Mouse (Mus musculus): ENCODE measurements around the gene Ranbp6. TPM values are rescaled to one million over a fixed set of nuclear protein-coding genes. Genes with fewer than 3 reads are reported as not detected.

Ranbp6 gene
- 1.2 and 4.4 TPM in 2 replicates for polyA plus RNA-seq (2012; rRNA removed; ENCODE audit: low replicate concordance)

DNA sequence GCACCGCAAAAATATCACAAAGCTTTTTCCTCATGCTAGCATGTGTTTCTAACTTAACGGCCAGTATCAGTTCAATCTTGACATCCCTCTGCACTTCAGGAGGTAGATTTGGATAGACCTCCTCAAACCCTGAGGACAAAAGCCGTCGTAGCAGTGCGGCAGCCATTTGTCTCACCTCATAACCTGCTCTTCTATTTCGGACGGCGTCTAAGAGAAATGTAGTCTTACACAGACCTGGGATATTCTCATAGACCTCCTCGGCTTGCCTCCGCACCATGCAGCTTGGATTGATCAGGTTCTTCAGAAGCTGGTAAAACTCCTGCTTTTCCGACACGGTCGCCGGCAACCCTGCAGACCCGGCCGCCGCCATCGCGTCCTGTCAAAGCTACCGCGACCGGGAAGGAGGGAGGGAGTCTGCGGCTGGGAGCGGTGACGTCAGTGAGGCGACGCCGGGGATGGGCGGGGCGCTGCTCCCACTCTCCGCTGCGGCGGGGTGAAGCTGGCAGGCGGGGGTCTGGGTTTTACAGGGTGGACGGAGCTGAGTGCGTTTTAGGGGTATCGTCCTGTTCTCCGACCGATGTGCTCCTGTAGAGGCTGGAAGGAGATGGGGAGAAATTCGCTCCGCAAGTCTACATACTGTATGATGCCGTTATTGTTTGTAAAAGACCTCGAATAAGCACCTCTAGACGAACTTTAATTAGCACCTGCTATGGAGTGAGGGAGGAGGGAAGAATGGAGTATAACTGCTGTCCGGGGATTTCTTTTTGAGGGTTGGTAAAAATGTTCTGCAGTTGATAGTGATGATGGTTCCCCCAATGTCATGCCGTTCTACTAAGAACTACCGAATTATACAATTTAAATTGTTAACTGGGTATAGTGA, at the start of gene Ranbp6:
Gene Ranbp6, minus strand, starts transcription at position 394 of the 880 bp plus-strand sequence.

GRCm38 (mm10) chr19:29805917-29806785, 6.6 kb downstream of the Ranbp6 start, which contains the start of gene 9930021J03Rik:
TSS of gene 9930021J03Rik (minus strand) at chr19:29805989.

Other genes starting within 250 kb of the Ranbp6 start
- 18.3 and 36.0 TPM in 2 replicates for gene Ermp1, start 164.6 kb downstream of the Ranbp6 start, polyA plus RNA-seq (2012; rRNA removed; ENCODE audit: low replicate concordance)
- 0.41 and 1.0 TPM in 2 replicates for gene Mlana, start 115.2 kb downstream of the Ranbp6 start, polyA plus RNA-seq (2012; rRNA removed; ENCODE audit: low replicate concordance)
- 3.5 and 11.4 TPM in 2 replicates for gene 9930021J03Rik, start 7.0 kb downstream of the Ranbp6 start, polyA plus RNA-seq (2012; rRNA removed; ENCODE audit: low replicate concordance)
- 7.9 and 24.9 TPM in 2 replicates for gene Il33, start 112.1 kb upstream of the Ranbp6 start, polyA plus RNA-seq (2012; rRNA removed; ENCODE audit: low replicate concordance)
- not detected in 2 replicates for gene Trpd52l3, start 190.8 kb upstream of the Ranbp6 start, polyA plus RNA-seq (2012; rRNA removed; ENCODE audit: low replicate concordance)
- gene Uhrf2, start 217.5 kb upstream of the Ranbp6 start, polyA plus RNA-seq (2012; rRNA removed; ENCODE audit: low replicate concordance), result 29.1 and 49.3 TPM in 2 replicates